Mouse (Mus musculus): Measurements from ENCODE around the gene Pip4k2a.

Pip4k2a gene

DNA sequence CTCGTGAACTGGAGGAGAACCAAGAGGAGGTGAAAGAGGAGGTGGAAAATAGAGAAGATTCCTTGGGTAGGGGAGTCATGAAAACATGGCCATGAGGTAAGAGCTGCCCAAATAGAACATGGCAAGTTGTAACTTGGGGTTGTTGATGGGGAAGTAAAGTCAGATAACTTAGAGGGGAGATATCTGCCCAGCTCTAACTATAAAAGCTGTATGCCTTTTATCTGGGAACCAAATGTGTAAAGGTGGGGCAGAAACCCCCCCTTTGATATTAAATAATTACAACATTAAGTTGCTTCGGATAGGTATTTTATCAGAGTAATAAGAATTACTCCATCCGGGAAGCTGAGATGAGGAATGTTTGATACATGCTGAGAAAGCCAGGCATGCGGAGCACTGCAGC lies 18.9 kb downstream of the Pip4k2a start:
- no peak for DNase-seq

DNA sequence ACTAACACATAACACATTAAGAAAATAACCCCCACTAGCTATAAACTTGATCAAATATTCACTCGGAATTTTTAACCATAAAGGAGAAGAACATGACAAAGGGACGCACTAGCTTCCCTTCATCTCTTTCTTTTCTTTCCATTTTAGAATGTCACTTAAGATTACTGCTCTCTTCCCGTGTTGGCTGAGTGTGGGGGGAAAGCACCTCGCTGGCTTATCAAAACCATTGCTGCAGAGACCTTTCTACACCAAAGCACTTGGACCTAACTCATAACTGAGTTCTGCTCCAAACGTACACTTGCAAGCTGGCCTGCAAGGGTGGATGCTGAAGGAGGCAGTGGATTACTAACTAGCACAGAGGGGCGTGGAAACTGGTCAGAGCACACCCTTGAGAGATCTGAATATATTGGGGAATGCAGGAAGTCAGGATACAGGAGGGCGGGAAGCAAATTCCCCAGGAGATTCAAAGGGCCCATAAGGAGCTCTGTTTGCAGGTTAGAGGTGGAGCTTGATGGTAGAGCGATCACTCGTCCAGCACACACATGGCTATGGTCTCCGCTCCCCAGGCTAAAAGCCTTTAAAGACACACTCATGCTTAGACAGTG lies 20.6 kb downstream of the Pip4k2a start:
- no peak for DNase-seq

DNA sequence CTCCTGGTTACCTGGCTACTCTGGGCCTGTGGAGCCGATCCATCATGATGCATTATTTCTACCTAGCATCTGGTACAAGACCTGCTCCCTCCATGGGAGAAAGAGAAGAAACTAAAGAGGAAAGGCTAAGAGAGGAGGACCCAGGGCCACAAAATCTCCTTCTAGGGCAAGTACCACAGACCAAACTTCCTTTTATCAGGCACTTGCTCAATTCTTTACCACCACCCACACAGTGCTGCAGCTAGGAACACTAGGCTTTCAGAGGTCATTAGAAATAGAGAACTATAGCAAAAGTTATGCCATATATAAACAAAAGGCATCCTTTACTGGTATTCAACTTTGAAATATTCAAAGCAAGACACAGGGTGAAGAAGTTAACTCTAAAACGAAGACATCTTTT lies 21.8 kb downstream of the Pip4k2a start:
- no peak for DNase-seq

DNA sequence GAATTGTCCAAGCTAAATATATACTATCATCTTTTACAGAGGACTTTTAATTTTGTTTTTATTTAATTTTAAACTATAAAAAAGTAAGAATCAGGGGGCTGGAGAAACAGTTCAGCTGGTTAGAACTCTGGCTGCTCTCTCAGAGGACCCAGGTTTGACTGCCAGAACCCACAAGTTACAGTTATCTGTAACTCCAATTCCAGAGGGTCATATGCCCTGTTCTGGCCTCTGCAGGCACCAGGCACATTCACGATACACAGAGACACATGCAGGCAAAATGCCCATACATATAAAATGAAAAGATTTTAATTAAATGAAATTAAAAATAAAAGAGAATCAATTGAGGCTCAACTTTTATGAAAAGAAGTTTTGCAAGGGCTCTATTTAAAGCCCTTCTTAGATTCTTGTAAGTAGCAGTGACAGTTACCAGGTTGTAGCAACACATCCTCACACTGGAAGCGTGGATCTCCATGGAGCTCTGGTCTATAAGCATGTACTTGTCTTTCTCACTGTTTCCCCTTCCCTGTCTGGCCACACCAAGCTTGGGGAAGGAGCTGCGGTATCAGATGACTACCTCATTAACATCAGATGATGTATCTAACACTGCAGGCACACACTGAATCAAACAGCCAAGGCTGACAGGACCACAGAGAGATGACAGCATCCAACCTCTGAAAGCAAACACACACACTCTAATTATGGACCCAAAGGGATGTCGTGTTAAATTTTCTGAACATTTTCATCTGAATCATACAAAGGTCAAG lies 22.9 kb downstream of the Pip4k2a start:
- no peak for DNase-seq

DNA sequence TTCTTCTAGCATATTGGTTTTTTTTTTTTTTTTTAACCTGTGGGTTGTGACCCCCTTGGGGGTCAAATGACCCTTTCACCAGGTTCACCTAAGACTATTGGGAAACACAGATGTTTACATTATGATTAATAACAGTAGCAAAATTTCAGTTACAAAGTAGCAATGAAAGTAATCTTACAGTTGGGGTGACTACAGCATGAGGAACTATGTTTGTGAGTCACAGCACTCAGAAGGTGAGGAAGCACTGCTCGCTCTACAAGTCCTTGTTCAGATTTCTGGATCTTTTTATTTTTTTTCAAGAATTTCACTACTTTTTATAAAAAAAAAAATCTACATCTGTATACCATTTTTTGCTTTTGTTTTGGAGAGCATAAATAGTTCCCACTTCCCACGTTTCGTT lies 26.4 kb downstream of the Pip4k2a start:
- DNase-seq = no peak

DNA sequence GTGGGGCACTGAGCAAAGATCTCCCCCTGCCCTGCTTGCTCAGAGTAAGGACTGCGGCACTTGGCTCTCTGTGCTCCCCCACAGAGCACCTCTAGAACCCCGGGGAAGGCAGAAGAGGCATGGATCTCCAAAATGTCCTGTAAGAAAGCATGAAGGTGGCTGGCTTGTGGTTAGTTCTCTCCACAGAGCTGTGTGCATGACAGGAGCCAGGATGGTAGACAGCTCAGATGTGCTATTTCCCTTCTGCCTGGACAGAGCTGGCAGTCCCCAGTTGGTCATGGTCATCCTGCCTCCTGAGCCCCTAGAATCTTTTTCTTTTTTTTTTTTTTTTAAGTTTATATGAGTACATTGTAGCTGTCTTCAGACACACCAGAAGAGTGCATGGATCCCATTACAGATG lies 27.5 kb downstream of the Pip4k2a start:
- no peak for DNase-seq

DNA sequence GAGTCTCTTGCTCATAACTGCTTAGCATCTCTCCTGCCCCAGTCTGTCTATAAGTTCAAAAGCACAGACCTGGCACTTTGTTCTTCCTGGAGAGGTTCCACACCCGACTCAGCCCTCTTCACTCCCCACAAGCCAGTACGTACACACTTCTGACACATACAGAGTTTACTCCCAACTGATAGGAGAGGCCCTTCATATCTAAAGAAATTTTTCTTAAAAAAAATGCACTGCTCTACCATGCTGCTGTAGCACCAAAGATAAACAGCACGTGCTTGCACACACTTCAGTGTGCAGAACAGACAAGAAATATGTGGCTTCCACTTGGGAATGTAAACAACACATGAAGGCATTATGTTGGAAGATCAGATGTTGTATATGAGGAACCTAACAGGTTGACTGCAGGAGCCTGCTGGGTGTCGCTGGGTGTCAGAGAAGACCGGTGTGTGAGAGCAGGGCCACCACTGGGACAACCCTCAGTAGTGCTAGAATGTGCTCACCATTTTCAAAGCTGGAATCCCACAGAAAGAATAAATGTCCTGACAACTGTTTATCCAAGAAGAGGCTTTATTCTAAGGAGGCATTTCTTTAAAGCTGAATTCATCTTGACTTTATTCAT lies 28.8 kb downstream of the Pip4k2a start:
- DNase-seq = no peak

DNA sequence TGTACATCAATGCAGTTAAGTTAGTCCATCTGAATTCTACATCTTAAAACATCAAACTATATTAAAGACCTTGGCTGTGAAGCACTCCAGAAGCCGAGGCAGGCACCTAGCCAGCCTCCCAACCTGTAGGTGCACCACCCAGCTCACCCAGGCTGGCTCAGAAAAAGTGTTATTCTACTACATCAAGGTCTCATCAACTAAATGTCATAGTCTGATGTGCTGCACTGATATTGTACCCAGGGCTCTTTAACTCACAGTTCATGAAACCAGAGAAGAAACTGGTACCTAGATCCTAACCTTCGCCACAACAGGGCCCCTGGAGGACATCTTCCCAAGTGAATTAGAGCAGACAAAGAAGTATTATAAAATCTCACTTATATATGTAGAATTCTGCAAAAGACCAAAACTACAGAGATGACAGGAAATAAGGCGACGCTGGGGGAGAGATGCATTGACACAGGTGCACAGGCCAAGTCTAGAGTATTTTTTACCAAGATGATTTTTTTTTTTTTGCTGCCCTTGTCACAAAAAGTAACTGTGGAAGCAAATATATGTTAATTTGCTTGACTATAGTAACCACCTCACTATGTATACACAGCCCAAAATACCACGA lies 30.4 kb downstream of the Pip4k2a start:
- no peak for DNase-seq

DNA sequence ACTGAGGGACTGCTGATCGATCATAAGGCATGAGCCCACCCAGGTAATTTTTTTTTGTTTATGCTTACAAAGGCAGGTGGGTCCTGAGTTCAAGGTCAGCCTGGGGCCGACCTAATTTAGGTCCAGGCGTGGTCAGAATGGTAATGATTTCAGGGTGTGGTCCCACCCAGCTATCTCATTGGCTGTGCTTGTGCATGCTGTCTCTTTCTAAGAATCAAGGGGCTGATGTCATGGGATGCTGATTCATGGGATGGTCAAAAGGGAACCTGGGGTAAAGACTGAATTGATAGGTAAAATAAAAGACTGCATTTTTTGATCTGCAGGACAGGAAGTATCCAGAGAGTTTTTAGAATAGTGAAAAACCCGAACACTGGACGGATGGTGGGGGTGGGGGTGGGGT lies 31.4 kb downstream of the Pip4k2a start:
- DNase-seq = no peak

DNA sequence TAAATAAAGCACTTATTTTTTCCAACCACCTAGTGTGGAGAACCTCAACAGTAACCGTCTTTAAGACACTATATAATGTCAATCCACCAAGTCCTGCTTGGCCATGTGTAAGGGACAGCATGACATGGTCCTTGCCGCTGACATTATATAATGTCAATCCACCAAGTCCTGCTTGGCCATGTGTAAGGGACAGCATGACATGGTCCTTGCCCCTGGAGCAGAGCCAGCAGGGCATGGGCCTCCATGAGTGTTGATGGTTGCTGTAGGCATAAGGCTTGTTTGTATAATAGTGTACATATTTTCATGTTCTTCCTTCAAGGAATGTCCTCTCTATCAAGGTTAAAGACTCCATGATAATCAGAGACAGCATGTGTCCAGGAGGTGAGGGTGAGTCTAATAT lies 32.0 kb downstream of the Pip4k2a start:
- no peak for DNase-seq

DNA sequence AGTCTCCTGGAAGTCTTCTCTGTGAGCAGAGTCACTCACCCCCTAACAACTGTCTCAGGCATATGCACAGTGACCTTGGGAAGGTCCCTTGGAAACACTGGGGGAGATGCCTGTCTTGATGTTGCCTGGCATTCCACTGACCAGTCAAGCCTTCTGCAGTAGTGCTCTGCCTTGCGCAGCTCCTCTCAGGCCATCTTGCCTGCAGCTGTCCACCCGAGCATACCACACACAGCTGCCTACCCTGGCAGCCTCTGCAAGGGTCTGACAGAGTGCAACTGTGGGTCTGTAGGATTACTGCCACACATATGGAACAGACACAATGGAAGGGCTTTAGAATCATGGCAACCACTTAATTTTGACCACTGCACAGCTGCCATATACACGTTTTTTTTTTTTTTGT lies 32.8 kb downstream of the Pip4k2a start:
- peak; percentile 17 for DNase-seq

DNA sequence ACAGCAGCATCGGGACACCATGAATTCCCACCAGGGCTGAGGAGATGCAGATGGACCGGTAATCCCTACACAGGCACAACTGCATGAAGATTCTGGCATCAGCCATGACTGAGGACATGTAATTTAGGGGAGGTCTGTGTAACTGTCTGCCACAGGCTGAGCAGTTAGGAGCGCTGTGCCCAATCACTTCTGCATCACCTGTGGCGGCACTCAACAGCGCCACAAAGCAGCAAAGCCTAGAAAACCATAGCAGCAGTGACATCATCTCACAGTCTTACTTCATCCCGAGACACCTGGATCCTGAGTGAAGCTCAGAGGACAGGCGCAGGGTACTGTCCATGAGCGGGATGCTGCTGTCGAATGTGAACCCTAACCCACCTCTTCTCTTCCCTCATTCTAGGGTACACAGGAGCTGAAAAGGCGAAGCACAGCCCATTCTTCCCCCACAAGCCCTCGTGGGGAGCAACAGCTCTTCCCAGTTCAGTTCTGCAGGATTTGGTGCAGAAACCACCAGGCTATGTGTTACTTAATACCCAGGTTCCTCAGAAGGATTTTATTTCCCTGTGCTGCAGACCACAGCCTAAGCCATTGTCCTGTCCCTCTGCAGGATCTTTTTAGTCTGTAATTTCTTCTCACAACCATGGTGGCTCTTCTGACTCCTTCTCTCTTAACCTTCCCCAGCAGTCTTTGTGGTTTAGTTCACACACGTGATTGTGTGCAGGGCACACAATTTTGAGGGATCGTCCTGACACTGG lies 34.5 kb downstream of the Pip4k2a start:
- no peak for DNase-seq

DNA sequence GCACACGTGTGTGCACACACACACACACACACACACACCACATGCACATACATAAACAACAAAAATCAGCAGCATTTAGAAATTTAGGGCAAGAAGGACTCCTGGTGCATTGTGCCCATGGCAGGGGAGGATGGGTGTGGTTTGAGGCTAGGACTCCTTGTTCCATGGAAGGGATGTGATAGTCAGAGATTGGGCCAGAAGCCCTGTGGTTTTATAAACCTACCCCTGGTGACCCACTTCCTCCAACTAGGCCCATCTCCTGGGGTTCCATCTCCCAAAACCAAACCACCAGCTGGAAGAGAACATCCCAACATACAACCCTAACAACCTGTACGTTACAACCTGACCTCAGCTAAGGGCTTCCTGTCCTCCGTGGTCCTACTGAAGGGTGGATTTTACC lies 35.4 kb downstream of the Pip4k2a start:
- DNase-seq = no peak

DNA sequence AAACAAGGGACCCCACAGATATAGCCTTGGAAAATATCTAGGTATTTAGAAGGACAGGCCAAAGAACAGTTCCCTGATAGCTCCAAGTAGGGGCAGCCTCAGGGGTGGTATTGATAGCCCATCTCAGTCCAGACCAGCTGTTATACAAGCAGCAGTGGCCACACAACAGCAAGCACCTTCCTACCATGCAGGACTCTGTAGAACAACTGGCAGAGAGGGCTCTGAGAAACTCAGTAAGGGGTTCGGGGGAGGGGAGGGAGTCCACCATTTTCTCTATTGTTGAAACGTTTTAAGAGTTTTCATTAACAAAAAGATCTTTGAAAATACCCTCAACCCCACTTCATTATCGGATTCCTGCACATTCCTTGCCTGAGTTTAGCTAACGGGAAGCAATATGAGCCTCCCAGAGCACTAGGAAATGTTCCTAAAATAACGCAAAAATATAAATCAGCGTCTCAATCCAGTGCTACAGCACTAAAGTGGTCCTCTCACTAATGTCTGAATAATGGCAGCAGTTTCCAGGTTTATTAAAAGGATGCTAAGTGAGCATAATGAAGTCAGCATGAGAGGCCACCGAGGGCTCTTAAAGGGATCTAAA lies 37.5 kb downstream of the Pip4k2a start:
- DNase-seq = no peak

DNA sequence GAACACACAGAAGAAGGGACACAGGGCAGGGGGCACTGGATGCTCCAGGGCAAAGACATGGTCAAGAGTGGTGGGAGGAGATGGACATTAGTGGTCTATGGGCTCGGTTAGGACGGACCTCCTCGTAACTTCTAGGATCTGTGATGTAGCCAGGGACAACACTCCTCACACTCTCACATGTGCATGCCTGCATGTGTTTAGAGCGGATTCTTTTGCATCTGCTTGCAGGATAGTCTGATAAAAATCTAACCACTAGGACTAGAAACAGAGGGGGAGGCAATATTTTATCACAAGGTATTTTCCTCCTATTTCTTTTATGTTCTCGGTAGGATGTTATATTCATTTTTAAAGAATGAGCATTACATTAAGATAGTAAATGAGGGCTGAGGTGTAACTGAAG lies 38.4 kb downstream of the Pip4k2a start:
- DNase-seq = no peak

DNA sequence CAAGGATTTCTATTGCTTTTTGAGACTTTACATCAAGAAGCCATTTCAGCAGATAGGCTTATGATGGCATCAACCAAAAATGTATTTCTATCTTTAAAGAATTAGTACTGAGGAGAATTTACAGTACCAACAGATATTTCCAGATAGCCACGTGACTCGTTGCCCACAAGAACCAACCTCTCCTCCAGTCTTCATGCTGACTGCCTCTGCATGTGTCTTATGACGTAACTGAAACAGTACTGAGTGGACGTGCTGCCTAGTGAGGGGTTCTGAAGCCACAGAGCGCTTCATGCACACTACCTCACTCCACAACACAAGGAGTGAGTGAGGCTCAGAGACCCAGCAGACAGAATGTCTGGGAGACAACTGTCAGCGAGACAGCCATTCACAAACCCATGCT lies 38.9 kb downstream of the Pip4k2a start:
- DNase-seq = no peak

DNA sequence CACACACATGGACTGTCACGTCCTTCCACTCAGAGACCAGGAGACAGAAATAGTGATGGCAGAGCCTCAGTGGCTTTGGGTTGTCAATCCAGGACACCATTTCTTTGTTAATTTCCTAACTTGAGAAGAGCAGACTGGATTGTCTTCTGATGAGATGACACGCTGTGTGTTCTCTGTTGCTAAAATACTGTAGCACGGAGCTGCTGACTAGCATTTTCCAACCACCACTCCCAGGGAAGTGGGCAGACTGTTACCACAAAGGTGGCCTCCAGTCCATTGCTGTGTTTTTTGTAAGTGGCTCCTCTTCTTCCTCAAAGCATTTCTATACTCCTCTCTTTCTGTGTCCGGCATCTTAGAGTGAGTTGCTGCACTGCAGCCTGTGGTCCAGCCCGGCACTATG lies 39.4 kb downstream of the Pip4k2a start:
- DNase-seq = no peak

DNA sequence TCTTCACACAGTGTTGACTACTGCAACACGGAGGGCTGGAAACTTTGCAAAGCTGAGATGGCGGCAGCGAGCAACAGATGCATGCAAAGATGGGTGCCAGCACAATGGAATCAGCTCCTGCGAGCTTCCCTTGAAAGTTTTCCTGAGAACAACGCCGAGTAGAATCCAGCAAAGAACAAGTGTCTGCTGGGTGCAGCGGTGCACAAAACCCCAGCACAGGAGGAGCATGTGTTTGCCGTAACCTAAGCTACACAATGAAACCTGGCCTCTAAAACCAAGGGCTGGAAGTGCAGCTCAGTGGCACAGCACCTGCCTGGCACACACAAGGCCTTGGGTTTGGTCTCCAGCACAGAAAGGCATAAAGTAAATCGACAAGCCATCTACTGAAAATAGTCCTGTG lies 39.9 kb downstream of the Pip4k2a start:
- no peak for DNase-seq

DNA sequence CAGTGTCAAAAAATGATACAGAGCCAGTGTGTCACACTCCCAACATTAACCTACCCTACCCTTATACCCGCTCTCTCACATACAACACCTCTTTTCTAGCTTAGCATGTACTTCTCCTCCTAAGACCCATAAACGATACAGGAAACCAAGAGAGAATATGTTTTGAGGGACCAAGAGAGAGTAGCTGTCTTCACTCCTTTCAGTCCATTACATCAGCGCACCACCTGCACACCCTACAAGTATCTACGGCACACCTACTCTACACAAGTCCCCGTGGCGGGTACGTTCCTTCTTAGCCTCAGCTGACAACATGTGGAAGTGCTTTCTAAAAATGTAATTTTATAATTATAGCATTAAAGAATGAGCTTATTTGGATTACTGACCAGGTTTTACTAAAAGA lies 40.5 kb downstream of the Pip4k2a start:
- no peak for DNase-seq

DNA sequence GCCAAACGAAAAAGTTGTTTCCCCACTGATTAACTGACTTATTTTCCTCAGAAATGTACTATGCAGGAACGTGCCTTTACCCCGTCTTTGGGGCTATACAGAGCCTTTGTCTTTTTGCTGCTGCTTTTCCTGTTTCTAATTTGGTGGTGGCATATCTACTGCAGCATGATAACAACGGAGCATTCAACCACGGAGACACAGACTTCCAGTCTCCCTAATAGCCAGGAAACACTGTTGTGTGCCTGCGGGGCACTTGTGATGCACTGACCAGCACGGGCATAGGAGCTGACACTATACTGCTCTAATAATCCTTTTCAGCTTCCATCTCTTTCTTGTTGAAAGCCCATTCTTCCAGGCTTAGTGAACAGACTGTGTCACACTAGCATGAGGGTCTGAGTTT lies 41.0 kb downstream of the Pip4k2a start:
- no peak for DNase-seq

DNA sequence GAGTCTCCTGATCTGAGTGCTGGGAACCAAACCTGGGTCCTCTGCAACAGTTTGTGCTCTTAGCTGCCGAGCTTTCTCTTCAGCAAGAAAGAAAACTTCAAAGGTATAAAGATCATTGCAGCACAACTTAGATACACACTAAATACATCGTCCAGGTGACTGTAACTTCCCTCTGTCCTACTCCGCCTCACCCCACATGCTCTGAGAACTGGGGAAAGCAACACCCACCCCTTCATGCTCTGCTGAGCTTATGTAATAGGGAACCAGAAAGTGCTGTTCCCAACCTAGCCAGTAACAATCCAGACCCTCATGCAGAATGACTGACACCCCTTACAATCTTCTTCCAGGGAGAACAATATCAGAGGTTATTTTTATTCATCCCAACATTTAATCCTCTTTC lies 41.5 kb downstream of the Pip4k2a start:
- no peak for DNase-seq

DNA sequence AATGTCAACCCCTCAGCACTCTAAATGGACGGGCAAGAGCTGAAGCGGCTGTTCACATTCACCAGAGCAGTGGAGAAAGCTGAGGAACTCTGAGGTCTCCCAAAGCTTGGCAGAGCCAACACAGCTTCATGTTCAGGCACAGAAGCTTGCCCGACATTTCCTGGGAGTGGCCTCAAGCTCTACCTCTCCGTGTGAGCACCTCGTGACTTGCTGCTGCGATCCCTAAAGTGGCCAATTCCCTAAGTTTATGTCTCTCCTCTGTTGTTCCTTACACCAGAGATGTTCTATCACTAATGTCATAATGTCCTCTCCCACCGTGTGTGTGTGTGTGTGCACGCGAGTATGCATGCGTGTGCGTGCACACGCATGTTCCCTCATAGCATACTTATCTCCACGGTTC lies 42.3 kb downstream of the Pip4k2a start:
- no peak for DNase-seq

DNA sequence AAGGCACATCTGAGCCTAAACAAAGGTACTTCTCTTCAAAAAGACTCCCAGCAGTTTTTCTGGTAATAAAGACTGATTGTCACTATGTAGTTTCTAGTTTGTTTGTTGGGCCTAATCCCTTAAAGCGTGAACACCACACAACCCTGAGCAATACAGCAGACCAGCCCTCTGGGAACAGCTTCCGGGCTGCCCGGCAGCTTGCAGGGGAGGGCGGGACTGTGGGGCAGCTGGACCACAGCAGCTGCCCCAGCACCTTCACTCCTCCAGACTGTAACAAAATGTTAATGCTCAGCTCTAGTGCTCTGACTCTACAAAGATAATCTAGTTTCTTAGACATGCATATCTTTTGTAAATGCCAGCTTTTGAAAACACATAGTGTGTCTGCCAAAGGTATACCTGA lies 42.9 kb downstream of the Pip4k2a start:
- DNase-seq = no peak
